Mouse (Mus musculus): ENCODE measurements around the gene Prpf18. TPM values are rescaled to one million over a fixed set of nuclear protein-coding genes. Genes with fewer than 3 reads are reported as not detected.
A peak's percentile ranks its signal among the peaks of the same experiment; 100 is the strongest.

The Prpf18 gene
- polyA plus RNA-seq, 1 experiment from 2014 or later, result 29.3 TPM

- DNase-seq (ENCODE audit: low spot score), result no peak
- Histone ChIP-seq H3K27ac (replicated peaks; ENCODE audit: low read depth, low read length) (no peak overlapping the region), H3K4me3 (ENCODE audit: low read depth, low read length) (no peak overlapping the region), H3K9ac (ENCODE audit: low read depth, low read length) (no peak overlapping the region), H3K9me3 (ENCODE audit: control insufficient read depth, low read length) (no peaks in the 10 kb centered on the region), H3K36me3 (ENCODE audit: control insufficient read depth, insufficient read depth, low read length) (peaks cover 89% of the 10 kb centered on the region), H3K4me1 (ENCODE audit: control insufficient read depth, insufficient read depth, low read length) (peaks cover 15% of the 10 kb centered on the region), H3K4me2 (ENCODE audit: low read depth, low read length) (no peak overlapping the region), H3K27me3 (replicated peaks; ENCODE audit: control insufficient read depth, insufficient read depth, low read length) (no peaks in the 10 kb centered on the region)
- no peak for ATAC-seq (ENCODE audit: low read depth)
- 89% methylated on average over 7 of the region's 7 CpGs for WGBS
Observed at GRCm38 (mm10) chr2:4592666-4593065, 59.2 kb downstream of the Prpf18 start.

- WGBS, result 75% methylated on average over 3 of the region's 3 CpGs
- no peak overlapping the region for H3K27ac ChIP-seq (replicated peaks; ENCODE audit: low read depth, low read length)
Observed at GRCm38 (mm10) chr2:4591647-4592046, 60.3 kb downstream of the Prpf18 start.

GRCm38 (mm10) chr2:4587685-4588409 lies 64.1 kb downstream of the Prpf18 start:
- Histone ChIP-seq H3K27ac (replicated peaks; ENCODE audit: low read depth, low read length) (peak overlapping the region; percentile 81), H3K4me3 (ENCODE audit: low read depth, low read length) (no peak overlapping the region), H3K4me1 (ENCODE audit: control insufficient read depth, insufficient read depth, low read length) (peaks cover 48% of the 10 kb centered on the region), H3K4me2 (ENCODE audit: low read depth, low read length) (peak overlapping the region; percentile 17; the same call in 1 of the 2 replicates), H3K36me3 (ENCODE audit: control insufficient read depth, insufficient read depth, low read length) (peaks cover 57% of the 10 kb centered on the region), H3K9me3 (ENCODE audit: control insufficient read depth, low read length) (no peaks in the 10 kb centered on the region), H3K9ac (ENCODE audit: low read depth, low read length) (no peak overlapping the region), H3K27me3 (replicated peaks; ENCODE audit: control insufficient read depth, insufficient read depth, low read length) (no peaks in the 10 kb centered on the region)
- ATAC-seq (ENCODE audit: low read depth) (peak; percentile 90), DNase-seq (ENCODE audit: low spot score) (peak; percentile 96)
- 13% methylated on average over 13 of the region's 13 CpGs for WGBS

More at GRCm38 (mm10) chr2:4591647-4592046, 60.3 kb downstream of the Prpf18 start:
- Histone ChIP-seq H3K4me1 (ENCODE audit: control insufficient read depth, insufficient read depth, low read length) (peaks cover 25% of the 10 kb centered on the region), H3K9me3 (ENCODE audit: control insufficient read depth, low read length) (no peaks in the 10 kb centered on the region), H3K27me3 (replicated peaks; ENCODE audit: control insufficient read depth, insufficient read depth, low read length) (no peaks in the 10 kb centered on the region), H3K9ac (ENCODE audit: low read depth, low read length) (no peak overlapping the region), H3K4me2 (ENCODE audit: low read depth, low read length) (no peak overlapping the region), H3K36me3 (ENCODE audit: control insufficient read depth, insufficient read depth, low read length) (peaks cover 88% of the 10 kb centered on the region), H3K4me3 (ENCODE audit: low read depth, low read length) (no peak overlapping the region)
- no peak for ATAC-seq (ENCODE audit: low read depth)
- no peak for DNase-seq (ENCODE audit: low spot score)

GRCm38 (mm10) chr2:4586245-4586644 lies 65.7 kb downstream of the Prpf18 start:
- no peak overlapping the region for H3K4me2 ChIP-seq (ENCODE audit: low read depth, low read length)
- H3K27me3 ChIP-seq (replicated peaks; ENCODE audit: control insufficient read depth, insufficient read depth, low read length), result no peaks in the 10 kb centered on the region
- peaks cover 51% of the 10 kb centered on the region for H3K4me1 ChIP-seq (ENCODE audit: control insufficient read depth, insufficient read depth, low read length)
- no peak overlapping the region for H3K4me3 ChIP-seq (ENCODE audit: low read depth, low read length)
- peak overlapping the region; percentile 81 for H3K27ac ChIP-seq (replicated peaks; ENCODE audit: low read depth, low read length)
- WGBS, result 30% methylated on average over 11 of the region's 11 CpGs
- H3K36me3 ChIP-seq (ENCODE audit: control insufficient read depth, insufficient read depth, low read length), result peaks cover 47% of the 10 kb centered on the region
- H3K9me3 ChIP-seq (ENCODE audit: control insufficient read depth, low read length), result no peaks in the 10 kb centered on the region
- peak; percentile 89 for DNase-seq (ENCODE audit: low spot score)
- no peak overlapping the region for H3K9ac ChIP-seq (ENCODE audit: low read depth, low read length)
- ATAC-seq (ENCODE audit: low read depth), result no peak; the same call in 1 of the 2 replicates

- H3K27ac ChIP-seq (replicated peaks; ENCODE audit: low read depth, low read length), result no peak overlapping the region; the same call in 1 of the 2 replicates
- H3K27me3 ChIP-seq (replicated peaks; ENCODE audit: control insufficient read depth, insufficient read depth, low read length), result no peaks in the 10 kb centered on the region
- no peak for DNase-seq (ENCODE audit: low spot score)
- WGBS, result 35% methylated on average over 5 of the region's 5 CpGs
- peaks cover 58% of the 10 kb centered on the region for H3K4me1 ChIP-seq (ENCODE audit: control insufficient read depth, insufficient read depth, low read length)
- peaks cover 40% of the 10 kb centered on the region for H3K36me3 ChIP-seq (ENCODE audit: control insufficient read depth, insufficient read depth, low read length)
- H3K9me3 ChIP-seq (ENCODE audit: control insufficient read depth, low read length), result no peaks in the 10 kb centered on the region
- H3K4me3 ChIP-seq (ENCODE audit: low read depth, low read length), result no peak overlapping the region
- no peak overlapping the region for H3K4me2 ChIP-seq (ENCODE audit: low read depth, low read length)
- H3K9ac ChIP-seq (ENCODE audit: low read depth, low read length), result no peak overlapping the region
- ATAC-seq (ENCODE audit: low read depth), result no peak
Observed at GRCm38 (mm10) chr2:4584252-4584651, 67.7 kb downstream of the Prpf18 start.

- Histone ChIP-seq H3K27me3 (replicated peaks; ENCODE audit: control insufficient read depth, insufficient read depth, low read length) (no peaks in the 10 kb centered on the region), H3K9me3 (ENCODE audit: control insufficient read depth, low read length) (no peaks in the 10 kb centered on the region), H3K4me1 (ENCODE audit: control insufficient read depth, insufficient read depth, low read length) (peaks cover 57% of the 10 kb centered on the region), H3K36me3 (ENCODE audit: control insufficient read depth, insufficient read depth, low read length) (peaks cover 32% of the 10 kb centered on the region; the same call in 1 of the 2 replicates), H3K27ac (replicated peaks; ENCODE audit: low read depth, low read length) (no peak overlapping the region; the same call in 1 of the 2 replicates), H3K4me2 (ENCODE audit: low read depth, low read length) (no peak overlapping the region), H3K4me3 (ENCODE audit: low read depth, low read length) (no peak overlapping the region), H3K9ac (ENCODE audit: low read depth, low read length) (no peak overlapping the region)
- no peak for DNase-seq (ENCODE audit: low spot score)
- no peak for ATAC-seq (ENCODE audit: low read depth)
- WGBS, result 84% methylated on average over 2 of the region's 2 CpGs
Observed at GRCm38 (mm10) chr2:4582930-4583329, 69.0 kb downstream of the Prpf18 start.

- WGBS, result 85% methylated on average over 6 of the region's 6 CpGs
- DNase-seq (ENCODE audit: low spot score) (no peak), ATAC-seq (ENCODE audit: low read depth) (no peak)
- Histone ChIP-seq H3K27ac (replicated peaks; ENCODE audit: low read depth, low read length) (no peak overlapping the region), H3K36me3 (ENCODE audit: control insufficient read depth, insufficient read depth, low read length) (peaks cover 23% of the 10 kb centered on the region), H3K4me3 (ENCODE audit: low read depth, low read length) (no peak overlapping the region), H3K4me2 (ENCODE audit: low read depth, low read length) (no peak overlapping the region), H3K9ac (ENCODE audit: low read depth, low read length) (no peak overlapping the region), H3K9me3 (ENCODE audit: control insufficient read depth, low read length) (no peaks in the 10 kb centered on the region), H3K27me3 (replicated peaks; ENCODE audit: control insufficient read depth, insufficient read depth, low read length) (no peaks in the 10 kb centered on the region), H3K4me1 (ENCODE audit: control insufficient read depth, insufficient read depth, low read length) (peaks cover 36% of the 10 kb centered on the region)
Observed at GRCm38 (mm10) chr2:4580666-4581065, 71.2 kb downstream of the Prpf18 start.

GRCm38 (mm10) chr2:4579357-4580068 lies 72.4 kb downstream of the Prpf18 start:
- H3K4me2 ChIP-seq (ENCODE audit: low read depth, low read length), result no peak overlapping the region
- WGBS, result 49% methylated on average over 8 of the region's 8 CpGs
- no peaks in the 10 kb centered on the region for H3K9me3 ChIP-seq (ENCODE audit: control insufficient read depth, low read length)
- H3K4me1 ChIP-seq (ENCODE audit: control insufficient read depth, insufficient read depth, low read length), result peaks cover 31% of the 10 kb centered on the region
- H3K9ac ChIP-seq (ENCODE audit: low read depth, low read length), result no peak overlapping the region
- ATAC-seq (ENCODE audit: low read depth), result peak; percentile 47; the same call in 1 of the 2 replicates
- H3K36me3 ChIP-seq (ENCODE audit: control insufficient read depth, insufficient read depth, low read length), result peaks cover 35% of the 10 kb centered on the region
- DNase-seq (ENCODE audit: low spot score), result peak; percentile 75
- H3K27me3 ChIP-seq (replicated peaks; ENCODE audit: control insufficient read depth, insufficient read depth, low read length), result no peaks in the 10 kb centered on the region
- no peak overlapping the region for H3K4me3 ChIP-seq (ENCODE audit: low read depth, low read length)
- peak overlapping the region; percentile 66 for H3K27ac ChIP-seq (replicated peaks; ENCODE audit: low read depth, low read length)
